Mouse (Mus musculus) heart, embryonic 14.5 days (tissue): ENCODE measurements at regions not wholly inside any gene's neighbourhood (a gene's known extent, or its start where the extent isn't known, plus 50 kb on each side); places are given as distances from the start of the nearest gene placed in this dataset.

Source experiments
- ATAC-seq: fragments of 200-750 bp; cut with Nextera tagmentation; 2 replicates; pipeline ENCODE4 v1.8.0; 2017; ENCODE audit warnings: low read depth, moderate TSS enrichment; ENCODE audit not compliant: insufficient number of reproducible peaks, insufficient read depth, low FRiP score
- H3K27ac ChIP-seq, 2 experiments: fragments of 200-500 bp in 1 of 2; fragments of 300-500 bp in 1 of 2; sonication (generic) in 1 of 2; replicated peaks in 1 of 2; 2 replicates each; pipeline ENCODE4 v1.5.1; 2012 to 2014; ENCODE audit warnings: low read depth in 2 of 2, low read length in 2 of 2, control low read depth in 1 of 2, mild to moderate bottlenecking in 1 of 2, mixed read lengths in 1 of 2; ENCODE audit not compliant: control insufficient read depth in 1 of 2, insufficient read depth in 1 of 2
- H3K27me3 ChIP-seq: fragments of 300-500 bp; sonication (generic); 2 replicates; pipeline ENCODE4 v1.6.1; 2014; ENCODE audit warnings: mild to moderate bottlenecking, low read length, control low read depth; ENCODE audit not compliant: control insufficient read depth, insufficient read depth
- H3K36me3 ChIP-seq: fragments of 300-500 bp; sonication (generic); 2 replicates; pipeline ENCODE4 v1.6.1; 2014; ENCODE audit warnings: mild to moderate bottlenecking, control low read depth, low read length, mixed read lengths; ENCODE audit not compliant: control insufficient read depth, insufficient read depth
- H3K4me1 ChIP-seq, 2 experiments: fragments of 200-500 bp in 1 of 2; fragments of 300-500 bp in 1 of 2; sonication (generic) in 1 of 2; 2 replicates each; pipeline ENCODE4 v1.6.1; 2012 to 2014; ENCODE audit warnings: low read length in 2 of 2, control low read depth in 1 of 2, mixed read lengths in 1 of 2; ENCODE audit not compliant: control insufficient read depth in 2 of 2, insufficient read depth in 2 of 2
- H3K4me2 ChIP-seq: fragments of 300-500 bp; sonication (generic); 2 replicates; pipeline ENCODE4 v1.6.1; 2014; ENCODE audit warnings: mild to moderate bottlenecking, low read length
- H3K4me3 ChIP-seq, 2 experiments: fragments of 200-500 bp in 1 of 2; fragments of 300-500 bp in 1 of 2; sonication (generic) in 1 of 2; 2 replicates each; pipeline ENCODE4 v1.5.1; 2012 to 2014; ENCODE audit warnings: low read length in 2 of 2, mild to moderate bottlenecking in 2 of 2, control low read depth in 1 of 2, low read depth in 1 of 2, moderate library complexity in 1 of 2; ENCODE audit not compliant: control insufficient read depth in 1 of 2, insufficient read depth in 1 of 2
- H3K9ac ChIP-seq: fragments of 300-500 bp; sonication (generic); 2 replicates; pipeline ENCODE4 v1.6.1; 2014; ENCODE audit warnings: mild to moderate bottlenecking, low read length
- H3K9me3 ChIP-seq: fragments of 300-500 bp; sonication (generic); 2 replicates; pipeline ENCODE4 v1.6.1; 2016; ENCODE audit warnings: low read length, control low read depth; ENCODE audit not compliant: control insufficient read depth
- WGBS: fragments of 180-500 bp; shearing (Covaris S2); extraction: QIAGEN DNeasy Blood & Tissue Kit; methylation state at CpG from one replicate; pipeline ENCODE4 v1.1.7; 2014; 5-methylcytosine and 5-hydroxymethylcytosine counted together

DNA sequence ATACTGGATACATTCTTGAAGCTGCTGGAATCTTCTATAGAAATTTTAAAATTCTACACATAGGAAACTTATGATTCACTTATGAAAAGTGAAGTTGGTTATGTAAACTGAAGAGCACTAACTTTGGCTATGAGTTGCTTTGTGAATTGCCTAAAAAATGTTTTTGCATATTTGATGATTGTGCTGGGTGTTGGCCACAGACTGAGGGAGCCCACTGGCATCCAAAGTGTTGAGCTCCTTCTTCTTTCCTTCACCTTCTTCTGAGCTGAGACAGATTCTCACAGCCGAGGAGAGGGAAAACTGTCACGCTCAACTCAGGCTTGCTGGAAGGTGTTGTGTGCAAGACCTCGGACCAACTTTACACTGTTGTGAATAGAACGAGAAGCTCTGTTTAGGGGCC lies 243.7 kb downstream of the Gm10260 start:
- no peak for ATAC-seq
- Histone ChIP-seq H3K4me2 (no peak overlapping the region), H3K27ac (no peak overlapping the region), H3K4me1 (peaks cover 4 to 5% of the 10 kb centered on the region in 2 experiments; a peak in 2 of 4 replicates), H3K27me3 (no peaks in the 10 kb centered on the region), H3K4me3 (no peak overlapping the region), H3K36me3 (no peaks in the 10 kb centered on the region), H3K9ac (no peak overlapping the region), H3K9me3 (no peaks in the 10 kb centered on the region)
- 89% methylated on average over 4 of the region's 4 CpGs for WGBS

DNA sequence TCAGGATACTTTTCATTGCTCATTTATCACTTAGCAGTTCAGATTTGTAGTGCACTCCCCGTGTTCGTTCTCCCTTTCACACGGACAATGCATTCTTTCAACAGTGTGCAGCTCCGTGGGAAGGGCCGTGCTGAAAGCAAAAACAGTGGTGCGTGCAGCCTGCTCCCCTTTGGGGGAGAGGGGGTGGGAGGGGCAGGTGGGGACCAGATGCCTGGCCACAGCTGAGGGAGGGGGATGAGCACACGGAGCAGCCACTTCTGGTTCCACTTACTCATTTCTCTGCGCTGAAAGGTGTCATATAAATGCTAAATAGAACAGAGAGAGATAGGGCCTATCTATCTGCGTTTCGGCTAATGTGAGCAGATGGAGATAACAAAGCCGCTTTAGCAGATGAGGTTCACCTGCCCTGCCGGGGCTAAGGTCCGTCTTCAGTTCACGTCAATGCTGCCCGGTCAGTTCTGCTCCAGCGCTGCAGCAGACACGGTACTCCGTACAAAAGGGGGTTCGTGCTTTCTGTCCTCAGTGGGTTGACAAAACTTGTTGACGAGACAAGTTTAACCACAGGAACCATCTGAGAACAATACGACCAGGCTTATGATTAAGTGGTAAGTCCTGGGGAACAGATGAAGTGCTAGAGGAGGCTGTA lies 245.9 kb downstream of the Gm10260 start:
- 19% methylated on average over 21 of the region's 21 CpGs for WGBS
- Histone ChIP-seq H3K9me3 (no peaks in the 10 kb centered on the region), H3K27me3 (no peaks in the 10 kb centered on the region), H3K4me2 (peak overlapping the region; percentile 61), H3K36me3 (no peaks in the 10 kb centered on the region), H3K27ac (no peak overlapping the region), H3K4me1 (peaks cover 4 to 11% of the 10 kb centered on the region in 2 experiments; a peak in 2 of 4 replicates), H3K9ac (no peak overlapping the region), H3K4me3 (peak overlapping the region in 1 of 2 experiments; percentile 6; a peak in 1 of 4 replicates)
- ATAC-seq: no peak

GRCm38 (mm10) chr13:97512521-97512920 lies 247.9 kb downstream of the Gm10260 start:
- H3K4me3 ChIP-seq: no peak overlapping the region
- H3K27me3 ChIP-seq: 0 out of 2 replicates have a peak, but pooled peaks cover 5% of the 10 kb centered on the region
- 71% methylated on average over 4 of the region's 4 CpGs for WGBS
- H3K36me3 ChIP-seq: no peaks in the 10 kb centered on the region
- no peak overlapping the region for H3K9ac ChIP-seq
- H3K27ac ChIP-seq: no peak overlapping the region
- peaks cover 4 to 11% of the 10 kb centered on the region in 2 experiments; a peak in 2 of 4 replicates for H3K4me1 ChIP-seq
- H3K9me3 ChIP-seq: no peaks in the 10 kb centered on the region
- no peak overlapping the region for H3K4me2 ChIP-seq
- no peak for ATAC-seq

DNA sequence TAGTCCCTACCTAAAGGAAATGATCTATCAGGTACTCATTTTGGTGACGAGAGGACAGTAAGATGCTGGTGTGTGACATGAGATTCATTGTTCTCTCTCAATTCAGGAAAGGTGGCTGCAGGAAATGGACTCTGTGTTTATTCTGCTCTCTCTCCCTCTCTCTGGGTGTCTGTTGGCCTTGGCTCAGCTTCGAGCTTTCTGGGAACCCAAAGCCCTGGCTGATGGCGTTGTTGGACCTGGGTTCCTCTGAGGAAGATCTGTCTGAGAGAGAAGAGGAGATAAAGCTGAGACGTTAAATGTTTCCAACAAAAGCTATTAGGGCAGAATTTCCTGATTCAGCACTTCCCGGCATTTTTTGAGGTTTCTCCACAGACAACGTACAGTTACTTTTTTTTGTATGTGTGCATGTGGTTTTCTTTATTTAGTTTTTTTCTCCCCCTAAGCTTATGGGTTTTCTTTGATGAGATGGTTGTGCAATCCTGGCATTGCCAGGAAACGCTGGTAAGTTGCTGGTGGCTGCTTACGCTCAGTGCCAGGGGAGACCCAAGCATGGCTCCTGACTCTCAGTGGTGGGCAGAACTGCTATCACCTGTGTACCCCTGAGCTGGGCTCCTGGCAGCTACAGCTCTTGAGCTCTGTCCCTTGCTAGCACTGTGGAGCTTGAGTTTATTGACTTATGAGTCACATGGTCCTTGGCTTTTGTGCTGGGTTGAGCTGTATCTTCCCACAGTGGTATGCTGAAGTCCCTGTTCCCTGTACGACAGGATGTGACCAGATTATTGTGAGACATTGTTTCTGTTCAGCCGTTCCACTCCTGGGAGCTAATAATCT lies 249.8 kb downstream of the Gm10260 start:
- Histone ChIP-seq H3K27ac (peak overlapping the region; percentile 38 to 65), H3K4me2 (no peak overlapping the region), H3K9ac (no peak overlapping the region), H3K4me3 (no peak overlapping the region), H3K27me3 (0 out of 2 replicates have a peak, but pooled peaks cover 5% of the 10 kb centered on the region), H3K4me1 (peaks cover 4 to 11% of the 10 kb centered on the region in 2 experiments; a peak in 2 of 4 replicates), H3K36me3 (no peaks in the 10 kb centered on the region), H3K9me3 (no peaks in the 10 kb centered on the region)
- 0 out of 2 replicates have a peak, but pooled peaks have one; percentile 67 for ATAC-seq
- 59% methylated on average over 10 of the region's 10 CpGs for WGBS

- Histone ChIP-seq H3K4me1 (peaks cover 0 to 5% of the 10 kb centered on the region in 2 experiments; a peak in 1 of 4 replicates), H3K27me3 (0 out of 2 replicates have a peak, but pooled peaks cover 5% of the 10 kb centered on the region), H3K27ac (0 out of 4 replicates have a peak overlapping the region, but pooled peaks of 1 of the 2 experiments have one; percentile 13), H3K4me3 (no peak overlapping the region), H3K4me2 (no peak overlapping the region), H3K36me3 (no peaks in the 10 kb centered on the region), H3K9me3 (no peaks in the 10 kb centered on the region), H3K9ac (no peak overlapping the region)
- 79% methylated on average over 5 of the region's 5 CpGs for WGBS
- ATAC-seq: peak; percentile 4; the same call in 1 of the 2 replicates
Measured at GRCm38 (mm10) chr13:97504949-97505348, 255.5 kb downstream of the Gm10260 start.

DNA sequence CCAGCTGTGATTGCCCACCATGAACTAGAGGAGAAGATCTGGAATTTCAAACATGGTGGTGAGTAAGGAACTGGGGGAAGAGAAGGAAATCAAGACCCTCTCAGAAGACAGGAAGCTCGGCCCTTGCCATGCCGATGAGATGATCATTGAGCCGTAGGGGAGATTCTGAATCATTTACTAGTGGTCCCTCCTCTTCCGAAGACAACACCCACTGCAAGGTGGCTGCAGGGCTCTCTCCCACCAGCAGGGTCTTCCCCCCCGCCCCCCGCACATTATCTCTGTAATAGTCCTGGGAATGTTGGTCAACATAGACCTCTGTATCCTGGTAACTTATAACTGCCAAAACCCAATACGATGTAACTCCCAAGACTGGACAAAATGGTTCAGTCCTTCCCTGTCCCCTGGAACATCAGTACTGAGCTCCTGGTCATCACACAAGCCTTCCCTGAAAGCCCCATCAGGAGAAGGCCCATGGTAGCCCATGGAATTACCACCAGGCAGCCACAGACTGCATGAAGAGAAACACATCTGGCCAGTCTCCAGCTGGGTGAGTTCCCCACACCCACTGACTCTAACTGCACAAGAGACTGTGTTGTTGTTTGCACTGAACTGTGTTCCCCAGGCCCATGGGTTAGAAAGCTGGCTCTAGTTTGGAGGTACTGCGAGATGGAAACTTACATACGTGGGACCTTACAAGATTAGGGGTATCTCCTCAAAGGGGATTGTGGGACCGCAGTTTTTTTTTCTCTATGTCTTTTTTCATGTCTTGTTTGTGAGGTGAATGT lies 256.3 kb downstream of the Gm10260 start:
- peaks cover 0 to 5% of the 10 kb centered on the region in 2 experiments; a peak in 1 of 4 replicates for H3K4me1 ChIP-seq
- no peak overlapping the region for H3K4me3 ChIP-seq
- WGBS: 76% methylated on average over 10 of the region's 10 CpGs
- H3K9ac ChIP-seq: no peak overlapping the region
- H3K4me2 ChIP-seq: no peak overlapping the region
- peak; percentile 10 for ATAC-seq
- peak overlapping the region; percentile 7 to 21; a peak in 2 of 4 replicates for H3K27ac ChIP-seq
- no peaks in the 10 kb centered on the region for H3K36me3 ChIP-seq
- 0 out of 2 replicates have a peak, but pooled peaks cover 5% of the 10 kb centered on the region for H3K27me3 ChIP-seq
- H3K9me3 ChIP-seq: no peaks in the 10 kb centered on the region

- Histone ChIP-seq H3K4me1 (peaks cover 0 to 5% of the 10 kb centered on the region in 2 experiments; a peak in 1 of 4 replicates), H3K36me3 (no peaks in the 10 kb centered on the region), H3K27ac (no peak overlapping the region), H3K9me3 (no peaks in the 10 kb centered on the region), H3K4me3 (no peak overlapping the region), H3K27me3 (0 out of 2 replicates have a peak, but pooled peaks cover 3% of the 10 kb centered on the region), H3K9ac (no peak overlapping the region), H3K4me2 (no peak overlapping the region)
- no peak for ATAC-seq
- WGBS: 55% methylated on average over 5 of the region's 5 CpGs
Measured at GRCm38 (mm10) chr13:97503391-97503790, 257.0 kb downstream of the Gm10260 start.
